Mouse (Mus musculus) spleen, adult 2 months (tissue): ENCODE results near the gene Sipa1l2.

ENCODE experiments used
- CTCF ChIP-seq: fragments of 200-500 bp; IDR thresholded peaks from 2 replicates; pipeline ENCODE4 v1.5.1; 2011; ENCODE audit warnings: mild to moderate bottlenecking, inconsistent platforms; ENCODE audit not compliant: insufficient read depth, insufficient read length, insufficient replicate concordance; ENCODE audit errors: extremely low read depth
- POLR2A ChIP-seq: fragments of 200-500 bp; IDR thresholded peaks from 2 replicates; pipeline ENCODE4 v1.6.1; 2011; ENCODE audit warnings: low read depth, low read length, inconsistent platforms

DNA sequence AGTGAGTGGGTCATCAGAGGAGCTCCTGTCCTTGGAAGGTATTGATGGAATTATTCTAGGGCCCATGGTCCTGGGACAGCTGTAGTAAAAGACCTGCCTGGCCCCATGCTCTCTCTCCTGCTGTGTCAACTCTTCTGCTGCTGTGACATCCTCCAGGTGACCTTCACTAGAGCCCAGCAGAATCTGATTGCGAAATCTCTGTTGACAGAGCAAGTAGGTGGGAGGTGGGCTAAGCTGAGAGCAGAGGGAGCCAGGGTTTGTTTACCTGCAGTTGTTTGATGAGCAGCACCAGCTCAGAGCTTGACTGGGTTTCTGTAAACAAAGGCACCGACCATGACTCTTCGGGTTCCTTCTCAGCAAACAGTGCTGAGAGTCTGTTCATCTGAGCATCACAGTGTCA, 187.9 kb downstream of the Sipa1l2 start:
- TF ChIP-seq POLR2A (no peak), CTCF (no peak)
